Mouse (Mus musculus) retina, postnatal 7 days (tissue): ENCODE measurements around the gene Uri1.
A peak's percentile ranks its signal among the peaks of the same experiment; 100 is the strongest.

ENCODE experiments used
- DNase-seq: peaks from one replicate; pipeline ENCODE4 v3.0.0-alpha.2; 2012; ENCODE audit warnings: low read depth, low spot score

Uri1 gene

DNA sequence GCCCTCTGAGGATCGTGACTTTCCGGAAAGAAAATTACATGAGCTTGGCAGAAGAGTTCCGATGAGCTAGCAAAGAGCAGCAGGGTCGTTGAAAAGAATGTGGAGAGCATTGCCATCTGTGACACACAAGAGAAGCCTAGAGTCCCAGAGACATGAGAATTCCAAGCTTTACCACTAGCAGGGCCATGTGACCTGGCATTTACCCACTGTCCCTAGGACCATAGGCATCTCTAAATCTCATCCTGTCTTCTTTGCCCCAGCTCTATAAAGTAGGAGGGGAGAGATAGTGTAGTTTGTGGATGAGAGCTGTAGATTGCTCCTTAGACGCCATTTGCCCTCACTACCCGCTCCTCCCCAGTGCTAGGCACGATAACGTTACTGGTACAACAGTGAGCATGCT, at the start of gene Uri1:
TSS of gene Uri1 (minus strand) at position 101 of the 400 bp plus-strand sequence.
- no peak for DNase-seq

DNA sequence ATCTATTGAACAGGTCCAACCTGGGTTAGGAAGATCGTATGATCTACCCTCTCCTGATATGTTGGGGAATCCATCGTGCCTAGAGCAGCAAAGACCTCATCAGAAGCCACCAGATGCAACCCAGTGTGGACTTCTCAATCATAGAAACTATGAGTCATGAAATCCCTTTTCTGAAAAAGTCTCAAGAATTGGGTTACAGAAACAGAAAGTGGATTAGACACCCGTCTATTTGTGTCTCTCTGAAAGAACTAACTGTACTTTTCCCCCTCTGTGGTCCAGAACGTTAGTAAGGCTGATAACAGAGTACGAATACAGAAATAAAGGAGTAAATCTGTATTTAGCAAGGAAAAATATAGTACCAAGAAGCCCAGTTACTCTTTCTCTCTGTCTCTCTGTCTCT, 47.7 kb upstream of the Uri1 start:
- no peak for DNase-seq

DNA sequence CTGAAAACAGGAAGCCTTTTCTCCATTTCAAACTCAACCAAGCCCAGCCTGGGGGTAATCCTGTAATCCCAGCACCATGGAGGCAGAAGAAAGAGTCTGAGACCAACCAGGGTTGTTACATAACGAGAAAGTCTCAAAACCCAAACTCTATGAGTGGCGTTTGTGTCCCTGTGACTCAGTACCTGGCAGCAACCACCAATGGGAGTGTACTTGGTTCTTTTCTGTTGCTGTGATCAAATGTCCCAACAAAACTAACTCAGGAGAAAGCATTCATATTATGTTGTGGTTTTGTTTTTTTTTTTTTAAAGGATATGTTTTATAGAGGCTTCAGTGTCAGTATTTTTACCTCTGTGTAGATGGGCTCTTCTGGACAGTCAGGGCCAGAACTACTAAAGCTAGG, 47.3 kb upstream of the Uri1 start:
- no peak for DNase-seq

DNA sequence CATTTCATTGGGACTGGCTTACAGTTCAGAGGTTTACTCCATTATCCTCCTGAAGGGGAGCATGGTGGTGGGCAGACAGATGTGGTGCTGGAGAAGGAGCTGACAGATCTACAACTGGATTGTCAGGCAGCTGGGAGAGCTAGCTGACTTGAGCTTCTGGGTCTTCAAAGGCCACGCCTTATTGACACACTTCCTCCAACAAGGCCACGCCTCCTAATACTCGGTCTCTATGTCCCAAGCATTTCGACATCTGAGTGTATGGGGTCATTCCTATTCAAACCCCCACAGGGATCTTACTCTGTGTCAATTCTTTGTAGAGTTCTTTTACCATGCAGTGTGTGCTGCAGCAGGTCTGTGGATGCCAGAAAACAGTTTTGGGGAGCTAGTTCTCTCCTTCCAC, 41.1 kb upstream of the Uri1 start:
- no peak for DNase-seq

DNA sequence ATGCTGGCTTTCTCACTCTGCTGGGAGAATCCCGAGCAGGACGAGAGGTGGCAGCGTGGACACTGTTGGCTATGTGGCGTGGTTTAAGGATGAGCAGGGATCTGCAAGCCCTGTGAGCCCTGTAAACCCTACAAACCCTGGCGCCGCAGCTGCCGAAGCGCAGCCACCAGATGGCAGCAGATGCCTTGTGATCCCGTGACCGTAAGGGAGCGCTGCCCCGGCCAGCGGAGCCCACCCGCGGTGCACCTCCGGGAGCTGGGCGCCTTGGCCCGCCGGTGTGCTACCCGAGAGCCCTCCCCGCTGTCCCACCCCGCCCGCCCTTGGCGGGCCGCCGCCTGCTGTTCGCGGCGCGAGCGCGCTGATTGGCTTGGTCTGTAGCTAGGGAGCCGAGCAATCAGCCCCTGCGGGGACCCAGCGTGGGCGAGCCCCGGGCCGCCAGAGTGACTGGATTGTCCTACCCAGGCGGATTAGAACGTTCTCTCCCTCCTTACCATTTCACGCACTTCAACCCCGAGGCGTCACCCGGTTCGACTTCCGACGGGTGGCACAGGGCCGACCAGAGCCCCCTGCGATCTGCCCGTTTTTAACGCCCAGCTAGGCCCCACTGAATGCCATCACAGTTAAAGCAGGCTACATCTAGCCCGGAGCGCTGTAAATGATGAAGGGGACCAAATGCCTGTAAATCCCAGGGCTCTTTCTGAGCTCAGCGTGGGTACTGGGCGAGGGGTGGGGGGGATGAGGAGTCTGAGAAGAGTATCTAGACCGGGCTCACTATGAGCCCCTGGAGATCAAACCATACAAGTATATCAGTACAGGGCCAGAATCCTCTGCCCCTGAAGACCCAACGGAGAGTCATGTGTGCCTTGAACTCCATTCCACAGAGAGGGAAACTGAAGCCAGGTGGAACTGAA, 38.0 kb upstream of the Uri1 start:
- DNase-seq, result peak; percentile 88

DNA sequence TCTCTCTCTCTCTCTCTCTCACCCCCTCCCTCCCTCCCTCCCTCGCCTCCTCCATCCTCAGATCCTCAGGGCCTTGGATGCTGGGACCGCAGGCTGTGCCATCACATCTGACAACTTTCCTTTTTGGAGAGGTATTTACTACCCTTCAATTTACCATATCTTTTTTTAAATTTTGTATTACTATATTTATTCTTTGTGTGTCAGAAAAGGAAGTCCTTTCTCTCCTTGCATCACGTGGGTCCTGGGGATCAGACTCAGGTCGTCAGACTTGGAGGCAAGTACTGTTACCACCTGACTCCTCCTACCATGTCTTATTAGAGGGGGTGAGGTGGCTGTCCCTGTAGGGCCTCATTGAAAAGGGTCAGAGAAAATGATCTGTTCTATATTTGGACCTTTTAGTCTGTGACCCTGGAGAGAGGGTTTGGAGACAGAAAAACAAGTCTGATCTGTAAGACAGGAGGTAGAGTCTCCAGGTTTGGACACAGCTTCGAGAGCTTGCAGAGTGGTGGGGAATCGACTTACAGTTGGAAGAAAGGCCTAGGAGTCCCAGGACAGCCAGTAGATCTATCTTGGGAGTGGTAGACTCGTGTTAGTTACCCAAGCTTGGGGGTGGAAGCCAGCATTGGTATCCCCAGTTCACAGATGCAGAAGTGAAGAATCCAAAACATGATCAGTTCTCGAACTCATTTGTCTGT, 36.4 kb upstream of the Uri1 start:
- DNase-seq, result no peak

DNA sequence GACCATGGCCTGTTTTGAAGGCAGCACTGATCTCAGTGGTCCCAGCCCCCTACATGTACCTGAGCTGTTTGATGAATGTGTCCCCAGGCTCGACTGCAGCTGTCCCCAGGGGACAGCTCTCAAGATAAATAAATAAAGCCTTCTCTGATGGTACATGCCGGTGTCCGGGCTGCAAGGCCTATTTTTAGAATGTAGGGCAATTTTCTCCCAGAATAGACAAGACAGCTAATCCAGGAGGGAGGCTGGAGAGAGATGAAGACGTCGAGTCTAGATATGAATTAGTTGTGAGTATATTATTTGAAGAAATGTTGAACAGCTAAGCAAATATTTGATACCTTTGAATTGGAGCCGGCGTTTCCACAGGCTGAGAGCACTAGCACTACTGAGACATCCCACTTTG, 35.7 kb upstream of the Uri1 start:
- peak; percentile 25 for DNase-seq

DNA sequence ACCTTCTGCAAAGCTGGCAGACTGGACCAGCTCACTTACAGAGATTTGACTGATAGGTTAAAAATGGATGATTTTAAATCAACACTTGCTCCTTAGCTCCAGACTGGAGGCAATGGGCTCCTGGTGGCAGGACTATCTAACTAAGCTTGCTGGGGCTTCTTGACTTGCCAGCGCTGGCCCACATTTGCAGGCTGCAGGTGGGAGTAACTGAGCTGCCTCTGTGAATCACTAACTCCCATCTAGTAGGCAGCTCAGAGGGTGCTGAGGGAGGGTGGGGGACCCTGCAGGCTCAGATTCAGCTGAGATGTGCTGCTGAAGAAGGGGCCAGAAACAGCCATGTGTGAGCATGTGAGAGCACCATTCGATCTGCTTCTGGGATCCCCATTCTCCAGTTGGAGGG, 32.6 kb upstream of the Uri1 start:
- DNase-seq, result no peak

DNA sequence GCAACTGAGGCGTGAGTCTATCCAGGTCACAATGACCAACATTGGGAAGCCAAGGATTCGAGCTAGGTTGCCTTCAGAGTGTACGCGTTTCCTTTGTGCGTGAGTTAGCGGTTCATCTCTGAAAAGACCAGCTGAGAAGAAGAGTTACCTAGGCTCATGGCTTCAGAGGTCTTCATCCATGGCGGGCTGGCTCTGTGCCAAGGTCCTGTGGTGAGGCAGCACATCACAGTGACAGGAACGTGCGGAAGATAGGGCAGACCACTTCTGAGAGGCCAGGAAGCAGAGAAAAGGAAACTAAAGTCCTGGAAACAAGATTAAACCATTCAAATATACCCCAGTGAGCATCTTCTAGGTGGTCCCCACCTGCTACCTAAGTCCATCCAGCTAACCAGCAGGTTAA, 30.9 kb upstream of the Uri1 start:
- no peak for DNase-seq

DNA sequence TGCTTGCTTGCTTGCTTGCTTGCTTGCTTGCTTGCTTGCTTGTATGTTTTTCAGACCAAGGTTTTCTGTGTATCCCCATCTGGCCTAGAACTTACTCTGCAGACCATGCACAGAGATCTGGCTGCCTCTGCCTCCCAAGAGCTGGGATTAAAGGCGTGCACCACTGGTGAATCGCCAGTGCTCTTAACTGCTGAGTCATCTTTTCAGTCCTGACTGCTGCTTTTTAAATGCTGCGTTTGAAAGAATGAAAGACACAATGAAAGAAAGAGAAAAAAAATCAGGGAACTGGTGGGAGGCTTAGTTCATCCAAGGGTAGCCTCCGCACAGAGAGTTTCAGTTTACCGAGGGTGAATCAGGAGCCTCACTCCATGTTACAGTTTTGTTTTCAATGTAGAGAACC, 23.9 kb upstream of the Uri1 start:
- no peak for DNase-seq

DNA sequence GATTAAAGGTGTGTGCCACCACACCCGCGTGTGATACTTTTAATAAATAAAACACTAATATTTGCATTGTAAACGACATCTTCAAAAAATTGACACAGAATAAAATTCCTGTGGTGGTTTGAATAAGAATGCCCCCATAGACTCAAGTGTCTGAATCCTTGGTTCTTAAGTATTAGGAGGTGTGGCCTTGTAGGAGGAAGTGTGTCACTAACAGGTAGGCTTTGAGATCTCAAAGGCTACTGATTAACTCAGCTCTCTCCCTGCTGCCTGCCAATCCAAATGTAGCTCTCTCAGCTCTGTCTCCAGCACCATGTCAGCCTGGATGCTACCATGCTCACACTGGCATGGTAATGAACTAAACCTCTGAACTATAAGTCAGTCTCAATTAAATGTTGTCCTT, 17.9 kb upstream of the Uri1 start:
- DNase-seq, result no peak

DNA sequence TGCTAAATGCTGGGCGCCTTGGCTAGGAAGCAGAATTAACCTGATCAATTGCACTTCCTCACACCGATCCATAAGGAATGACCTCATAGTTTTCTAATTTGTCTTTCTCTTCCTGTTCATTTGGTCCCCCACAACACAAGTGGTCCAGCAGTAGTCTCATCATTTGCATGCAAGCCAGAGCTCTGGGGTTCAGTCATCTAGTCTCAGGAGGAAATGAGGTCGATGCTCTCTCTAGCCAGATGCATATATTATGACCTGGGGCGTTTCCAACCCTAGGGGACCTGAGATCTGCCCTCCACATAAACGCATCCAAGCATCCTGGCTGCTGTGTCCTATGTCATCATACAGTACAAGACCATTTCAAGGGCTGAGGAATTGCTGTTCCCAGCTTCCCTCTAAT, 14.2 kb upstream of the Uri1 start:
- DNase-seq, result no peak

DNA sequence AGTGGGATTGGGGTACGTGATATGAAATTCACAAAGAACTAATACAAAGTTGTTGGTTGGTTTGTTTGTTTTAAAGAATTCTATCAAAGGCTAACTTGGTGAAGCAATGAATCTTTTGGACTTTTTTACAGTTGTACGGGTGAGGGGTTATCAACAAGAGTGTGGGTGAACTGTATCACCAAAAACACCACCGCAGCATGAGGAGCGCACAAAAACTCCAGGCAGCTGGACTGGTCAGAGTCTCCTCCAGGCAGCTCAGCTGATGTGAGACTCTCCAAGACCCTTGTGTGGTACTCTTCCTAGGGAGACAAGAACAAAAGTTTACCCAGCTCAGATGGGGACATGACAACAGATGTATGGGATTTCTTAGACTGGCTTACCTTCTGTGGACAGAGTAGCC, 7.8 kb upstream of the Uri1 start:
- no peak for DNase-seq

DNA sequence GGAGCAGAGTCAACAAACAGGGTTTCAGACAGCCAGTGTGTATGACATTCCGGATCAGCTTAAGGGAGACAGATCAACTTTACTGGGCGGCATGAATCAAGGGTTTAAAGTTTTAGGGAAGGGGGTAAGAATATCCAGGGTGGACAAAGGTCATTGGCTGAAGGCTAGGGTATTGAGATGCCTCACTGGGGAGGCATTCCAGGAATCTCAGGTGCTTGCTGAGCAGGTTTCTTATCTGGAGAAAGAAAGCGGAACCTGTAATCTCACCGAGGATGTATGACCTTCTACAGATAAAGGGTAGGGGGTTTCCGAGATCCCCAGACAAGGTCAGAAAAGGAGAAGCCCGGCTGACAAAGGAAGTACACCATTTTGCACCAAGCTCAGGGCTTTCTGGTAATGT, 7.3 kb upstream of the Uri1 start:
- no peak for DNase-seq

DNA sequence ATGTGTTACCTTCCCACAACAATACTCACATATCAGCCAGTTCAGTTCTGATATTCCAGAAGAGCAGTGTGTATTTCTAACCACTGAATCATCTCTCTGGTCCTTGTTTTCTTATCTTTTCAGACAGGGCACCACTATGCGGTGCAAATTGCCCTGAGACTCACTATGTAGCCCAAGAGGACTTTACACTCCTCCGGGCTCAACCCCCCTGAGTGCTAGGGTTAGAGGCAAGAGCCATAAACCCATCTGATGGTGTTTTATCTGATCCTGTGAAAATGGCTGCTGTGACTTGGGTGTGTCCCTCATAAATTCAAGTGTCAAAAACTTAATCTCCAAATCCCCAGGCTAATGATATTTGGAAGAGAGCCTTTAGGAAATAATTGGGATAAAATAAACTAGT, 6.6 kb upstream of the Uri1 start:
- DNase-seq, result no peak

DNA sequence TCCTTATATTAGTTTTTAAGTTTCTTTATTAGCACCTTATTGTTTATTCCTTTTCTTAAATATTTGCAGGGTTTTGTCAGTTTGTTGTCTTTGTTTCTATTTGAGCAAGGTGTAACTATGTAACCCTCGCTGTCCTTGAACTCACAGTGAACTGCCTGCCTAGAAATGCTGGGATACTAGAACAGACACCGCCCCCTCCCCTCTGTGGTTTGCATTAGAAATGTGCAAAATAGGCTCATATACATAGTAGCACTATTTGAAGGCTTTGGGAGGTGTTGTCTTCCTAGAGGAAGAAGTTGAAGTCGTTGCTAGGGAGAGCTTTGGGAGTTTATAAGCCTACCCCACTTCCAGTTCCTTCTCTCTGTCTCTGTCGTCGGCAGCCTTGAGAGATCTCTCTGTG, 5.7 kb upstream of the Uri1 start:
- no peak for DNase-seq

DNA sequence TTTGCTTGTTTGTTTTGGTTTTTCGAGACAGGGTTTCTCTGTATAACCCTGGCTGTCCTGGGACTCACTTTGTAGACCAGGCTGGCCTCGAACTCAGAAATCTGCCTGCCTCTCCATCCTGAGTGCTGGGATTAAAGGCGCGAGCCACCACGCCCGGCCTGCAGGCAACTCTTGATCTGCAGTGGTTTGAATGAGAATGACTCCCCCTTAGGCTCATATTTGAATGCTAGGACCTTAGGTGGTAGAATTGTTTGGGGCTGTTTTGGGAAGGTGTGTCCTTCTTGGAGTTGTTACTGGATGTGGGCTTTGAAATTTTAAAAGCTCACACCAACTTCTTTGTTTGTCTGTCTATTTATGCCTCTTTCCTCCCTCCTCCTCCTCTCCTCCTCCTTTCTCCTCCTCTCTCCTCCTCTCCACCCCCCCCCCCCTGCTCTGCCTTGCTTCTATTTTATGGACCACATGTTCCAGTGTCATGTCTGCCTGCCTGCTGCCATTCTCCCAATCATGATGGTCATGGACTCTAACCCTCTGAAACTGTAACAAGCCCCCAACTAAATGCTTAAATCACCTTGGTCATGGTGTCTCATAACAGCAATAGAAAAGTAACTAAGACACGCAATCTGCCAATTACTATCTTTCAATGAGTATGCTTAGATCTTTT, 4.7 kb upstream of the Uri1 start:
- DNase-seq, result no peak

DNA sequence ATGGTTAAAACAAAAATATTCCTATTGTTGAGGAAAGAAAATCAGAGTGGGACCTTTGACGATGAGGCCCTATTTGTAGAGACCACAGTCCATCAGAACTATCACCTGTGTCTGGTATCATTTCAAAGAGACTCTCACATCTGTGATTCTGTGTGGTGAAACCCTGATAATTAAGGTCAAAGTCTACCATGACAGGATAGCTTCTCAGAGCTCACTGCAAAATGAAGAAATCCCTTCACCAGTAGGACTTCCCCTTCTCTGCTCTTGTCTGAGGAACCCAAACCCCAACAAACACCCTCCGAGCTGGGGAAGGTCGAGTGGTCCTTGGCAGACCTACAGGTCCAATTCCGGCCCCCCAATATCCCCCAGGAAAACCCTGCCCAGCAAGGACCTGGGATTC, 1.5 kb upstream of the Uri1 start:
- no peak for DNase-seq

DNA sequence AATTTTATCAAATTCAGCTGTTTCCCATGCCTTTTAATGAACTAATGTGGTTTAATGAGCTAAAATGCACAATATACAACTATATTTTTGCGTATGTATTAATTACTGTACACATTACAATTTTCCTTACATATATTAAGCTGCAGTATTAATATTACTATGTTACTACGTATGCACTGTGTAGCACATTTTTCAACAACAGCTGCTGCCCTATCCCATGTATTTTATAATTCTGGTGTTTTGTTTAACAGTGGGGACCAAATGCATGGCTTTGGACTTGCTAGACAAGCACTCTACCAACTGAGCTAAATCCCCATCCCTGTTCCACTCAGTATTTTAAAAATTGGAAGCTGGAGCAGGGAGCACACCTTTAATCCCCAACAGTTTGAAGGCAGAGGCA, 3.6 kb downstream of the Uri1 start:
- no peak for DNase-seq

DNA sequence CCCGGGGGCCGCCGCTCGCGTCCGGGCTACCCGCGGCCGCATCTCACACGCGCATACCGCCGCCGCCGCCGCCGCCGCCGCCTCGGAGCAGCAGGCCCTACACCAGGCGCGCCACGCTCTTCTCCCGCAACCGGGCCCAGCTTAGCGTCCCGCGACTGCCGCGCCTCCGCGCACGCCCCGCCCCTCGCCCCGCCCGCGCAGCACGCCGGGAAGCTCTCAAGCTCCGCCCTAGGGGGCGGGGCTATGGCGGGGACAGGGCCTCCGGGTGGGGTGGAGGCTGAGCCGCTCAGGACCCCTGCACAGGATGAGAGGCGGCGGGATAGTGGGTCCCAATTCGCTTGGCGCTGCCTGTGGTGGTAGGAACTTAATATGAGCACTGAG, 4.0 kb downstream of the Uri1 start:
- peak; percentile 90 for DNase-seq

DNA sequence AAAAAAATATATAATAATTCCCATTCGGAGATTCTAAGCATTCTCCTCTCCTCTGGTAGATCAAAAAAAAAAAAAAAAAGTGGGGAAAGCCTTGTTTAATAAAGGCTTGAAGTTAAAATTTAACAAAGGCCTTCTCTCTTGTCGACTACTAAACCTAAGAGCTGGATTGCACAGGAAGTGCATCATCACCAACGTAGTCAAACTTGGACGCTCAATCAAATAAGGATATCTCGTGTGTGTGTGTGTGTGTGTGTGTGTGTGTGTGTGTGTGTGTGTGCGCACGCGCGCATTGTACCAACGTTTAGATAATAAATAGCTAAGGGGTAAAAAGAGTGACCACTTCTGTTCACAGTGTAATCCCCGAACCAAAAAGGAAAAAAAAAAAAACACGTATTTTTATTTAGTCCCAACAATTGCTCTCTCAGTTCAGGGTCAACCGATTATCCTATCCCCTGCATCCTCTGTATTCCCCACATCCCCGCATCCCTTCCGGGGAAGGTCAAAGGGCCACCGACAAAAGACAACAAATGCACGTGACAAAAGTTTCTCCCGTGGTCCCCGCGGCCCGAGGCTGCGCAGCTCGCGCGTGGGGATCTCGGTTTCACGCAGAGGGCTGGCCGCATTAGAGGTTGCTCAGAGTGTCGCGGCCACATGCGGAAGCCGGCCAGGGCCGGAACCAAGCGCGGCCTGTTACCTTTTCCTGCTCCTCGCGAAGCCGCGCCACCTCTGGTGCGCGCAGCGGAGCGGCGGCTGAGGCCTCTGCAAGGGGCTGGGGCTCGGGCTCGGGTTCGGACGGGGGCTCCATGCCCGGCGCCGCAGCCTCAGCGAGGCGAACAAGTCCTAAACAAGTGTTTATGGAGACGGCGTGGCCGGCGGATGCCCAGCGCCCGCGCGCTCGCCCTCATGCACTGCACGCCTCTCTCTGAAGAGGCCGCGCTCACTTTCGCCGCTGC, 4.7 kb downstream of the Uri1 start:
- peak; percentile 41 for DNase-seq

DNA sequence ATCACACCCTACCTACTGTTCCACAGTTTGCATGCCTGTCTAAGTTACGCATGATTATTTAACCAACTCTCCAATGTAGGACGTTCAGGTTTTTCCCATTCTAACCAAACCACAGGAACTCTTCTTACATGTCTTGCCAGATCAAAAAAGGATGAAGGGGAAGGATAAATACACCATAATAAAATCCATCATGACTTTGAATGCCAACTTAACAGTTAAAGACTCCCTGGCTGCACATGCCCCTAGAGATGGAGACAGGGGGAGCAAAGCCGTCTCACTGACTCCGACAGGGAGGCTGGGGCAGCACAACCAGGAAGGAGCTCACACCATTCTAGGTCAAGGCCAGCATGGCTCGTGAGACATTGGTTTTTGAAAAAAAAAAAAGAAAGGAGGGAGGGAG, 8.0 kb downstream of the Uri1 start:
- no peak for DNase-seq
